Mouse (Mus musculus): Measurements from ENCODE around the gene Pdzd9.

Gene Pdzd9

GRCm38 (mm10) chr7:120635821-120636220, 34.3 kb downstream of the Pdzd9 start:
- DNase-seq (ENCODE audit: low read depth, low spot score): peak; percentile 23

- no peak for DNase-seq (ENCODE audit: low read depth, low spot score)
Observed at GRCm38 (mm10) chr7:120635362-120635781, 34.8 kb downstream of the Pdzd9 start.

GRCm38 (mm10) chr7:120634711-120635361, 35.3 kb downstream of the Pdzd9 start, which contains the start of gene Uqcrc2:
Gene Uqcrc2 (plus strand): TSS chr7:120635176.
- DNase-seq (ENCODE audit: low read depth, low spot score): peak; percentile 96

- DNase-seq (ENCODE audit: low read depth, low spot score): no peak
Observed at GRCm38 (mm10) chr7:120634301-120634700, 35.8 kb downstream of the Pdzd9 start.

GRCm38 (mm10) chr7:120632518-120632917, 37.6 kb downstream of the Pdzd9 start:
- peak; percentile 23 for DNase-seq (ENCODE audit: low read depth, low spot score)

- DNase-seq (ENCODE audit: low read depth, low spot score): no peak
Observed at GRCm38 (mm10) chr7:120620841-120621240, 49.3 kb downstream of the Pdzd9 start.

- DNase-seq (ENCODE audit: low read depth, low spot score): no peak
Observed at GRCm38 (mm10) chr7:120620075-120620771, 49.9 kb downstream of the Pdzd9 start.

Measured in ZHBTc4 (cell line).